Mouse (Mus musculus): ENCODE measurements around the gene Tex101. TPM values are rescaled to one million over a fixed set of nuclear protein-coding genes. Genes with fewer than 3 reads are reported as not detected.

Gene Tex101
- under 1 TPM in 1 of 2 experiments, not detected in 1; 0.36 TPM for polyA plus RNA-seq (2017; shearing (Covaris generic))

DNA sequence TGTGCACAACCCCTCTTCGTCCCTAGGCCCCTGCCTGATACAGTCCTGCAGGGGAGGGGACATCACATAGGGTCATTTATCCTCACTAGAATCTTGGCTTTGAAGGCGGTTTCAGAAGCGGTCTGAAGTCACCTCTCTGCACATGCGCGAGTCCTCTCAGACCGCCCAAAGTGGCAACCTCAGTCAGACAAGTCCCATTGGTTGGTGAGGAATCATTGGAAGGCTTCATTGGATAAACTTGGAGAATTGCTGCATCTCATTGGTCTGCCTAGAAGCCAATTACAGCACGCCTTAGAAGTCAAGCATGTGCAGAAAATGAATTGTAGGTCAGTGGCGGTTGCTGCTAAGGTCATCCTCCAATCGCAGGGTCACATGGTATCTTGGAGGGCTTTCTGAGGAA, at the start of gene Tex101:
Tex101 (minus strand) TSS at position 101 of the 400 bp plus-strand sequence.

DNA sequence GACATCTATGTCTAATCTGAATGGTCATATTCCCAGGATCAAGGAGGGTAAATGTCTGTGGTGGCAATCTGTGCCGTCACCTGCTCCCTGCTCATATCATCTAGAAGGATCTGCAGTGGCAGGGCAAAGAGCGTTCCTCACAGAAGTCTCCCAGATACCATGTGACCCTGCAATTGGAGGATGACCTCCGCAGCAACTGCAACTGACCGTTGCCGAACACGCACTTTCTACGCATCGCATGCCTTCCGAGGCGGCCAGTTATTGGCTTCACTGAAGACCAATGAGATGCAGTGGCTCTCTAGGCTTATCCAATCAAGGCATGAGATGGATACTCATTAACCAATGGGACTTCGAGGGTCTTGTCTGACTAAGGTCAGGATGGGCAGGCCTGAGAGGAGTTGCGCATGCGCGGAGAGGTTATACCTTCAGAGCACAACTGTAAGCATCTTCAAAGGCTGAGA, 32.4 kb upstream of the Tex101 start, which contains the start of gene BC049730:
BC049730 (plus strand) TSS at position 411 of the 461 bp plus-strand sequence.

DNA sequence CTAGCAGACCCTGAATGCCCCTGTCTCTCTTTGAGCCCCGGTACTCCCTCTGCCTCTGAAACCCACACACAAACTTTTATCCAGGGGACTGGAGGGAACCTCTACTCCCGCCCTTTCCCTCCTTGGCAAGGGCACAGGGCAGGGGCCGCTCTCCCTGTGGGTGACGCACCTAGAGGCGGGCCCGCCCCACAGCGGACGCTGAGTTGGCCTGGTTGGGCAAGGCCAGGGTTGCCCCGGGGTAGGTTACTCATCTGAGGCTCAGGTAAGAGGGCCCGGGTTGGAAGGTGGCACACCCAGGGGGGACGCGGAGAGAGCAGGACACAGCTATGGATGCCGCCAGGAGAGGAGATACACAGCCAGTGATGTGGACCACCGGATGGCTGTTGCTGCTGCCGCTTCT, 40.2 kb downstream of the Tex101 start, which contains the start of gene Lypd3:
Lypd3 (plus strand) TSS at position 287 of the 400 bp plus-strand sequence.

Other genes with a start within 250 kb of the Tex101 start
- under 1 TPM in 1 of 2 experiments, not detected in 1; 0.45 TPM for gene Irgc1, start 224.4 kb downstream of the Tex101 start, polyA plus RNA-seq (2017; shearing (Covaris generic))
- 1 to 10 TPM in 1 of 2 experiments, under 1 TPM in 1; 0.65 to 3.3 TPM for gene Plaur, start 214.2 kb downstream of the Tex101 start, polyA plus RNA-seq (2017; shearing (Covaris generic))
- under 1 TPM; 0.42 to 0.82 TPM for gene Cadm4, start 194.7 kb downstream of the Tex101 start, polyA plus RNA-seq (2017; shearing (Covaris generic))
- 1 to 10 TPM; 1.0 to 1.5 TPM for gene Zfp428, start 169.7 kb downstream of the Tex101 start, polyA plus RNA-seq (2017; shearing (Covaris generic))
- gene AC161166.1, start 164.2 kb downstream of the Tex101 start, polyA plus RNA-seq (2017; shearing (Covaris generic)) = 1 to 10 TPM in 1 of 2 experiments, not detected in 1; 1.1 TPM
- gene Irgq, start 146.0 kb downstream of the Tex101 start, polyA plus RNA-seq (2017; shearing (Covaris generic)) = 1 to 10 TPM; 3.9 to 6.5 TPM
- not detected for gene Pinlyp, start 130.6 kb downstream of the Tex101 start, polyA plus RNA-seq (2017; shearing (Covaris generic))
- gene Xrcc1, start 130.4 kb downstream of the Tex101 start, polyA plus RNA-seq (2017; shearing (Covaris generic)) = 10 to 100 TPM; 60.5 to 60.6 TPM
- 10 to 100 TPM; 19.5 to 23.6 TPM for gene Ethe1, start 89.1 kb downstream of the Tex101 start, polyA plus RNA-seq (2017; shearing (Covaris generic))
- gene Zfp575, start 89.0 kb downstream of the Tex101 start, polyA plus RNA-seq (2017; shearing (Covaris generic)) = under 1 TPM; 0.27 to 0.58 TPM
- gene Phldb3, start 65.9 kb downstream of the Tex101 start, polyA plus RNA-seq (2017; shearing (Covaris generic)) = 1 to 10 TPM in 1 of 2 experiments, under 1 TPM in 1; 0.71 to 1.9 TPM
- 1 to 10 TPM in 1 of 2 experiments, under 1 TPM in 1; 0.19 to 1.1 TPM for gene Lypd3, start 40.1 kb downstream of the Tex101 start, polyA plus RNA-seq (2017; shearing (Covaris generic))
- gene BC049730, start 32.6 kb upstream of the Tex101 start, polyA plus RNA-seq (2017; shearing (Covaris generic)) = under 1 TPM; 0.13 to 0.31 TPM
- gene Gm4763, start 50.2 kb upstream of the Tex101 start, polyA plus RNA-seq (2017; shearing (Covaris generic)) = 1 to 10 TPM in 1 of 2 experiments, not detected in 1; 2.5 TPM
- under 1 TPM; 0.33 to 0.34 TPM for gene Cd177, start 83.6 kb upstream of the Tex101 start, polyA plus RNA-seq (2017; shearing (Covaris generic))
- 1 to 10 TPM in 1 of 2 experiments, under 1 TPM in 1; 0.82 to 1.6 TPM for gene Ceacam10, start 100.5 kb upstream of the Tex101 start, polyA plus RNA-seq (2017; shearing (Covaris generic))
- gene Gm9844, start 185.5 kb upstream of the Tex101 start, polyA plus RNA-seq (2017; shearing (Covaris generic)) = 10 to 100 TPM; 35.8 to 42.4 TPM
- gene Lypd4, start 193.3 kb upstream of the Tex101 start, polyA plus RNA-seq (2017; shearing (Covaris generic)) = not detected
- gene Dmrtc2, start 193.4 kb upstream of the Tex101 start, polyA plus RNA-seq (2017; shearing (Covaris generic)) = under 1 TPM in 1 of 2 experiments, not detected in 1; 0.23 TPM
- gene Rps19, start 207.7 kb upstream of the Tex101 start, polyA plus RNA-seq (2017; shearing (Covaris generic)) = 1,000 to 10,000 TPM; 3,658 to 5,329 TPM
- gene Cd79a, start 220.7 kb upstream of the Tex101 start, polyA plus RNA-seq (2017; shearing (Covaris generic)) = 10 to 100 TPM; 20.1 to 49.7 TPM
- 1,000 to 10,000 TPM; 1,361 to 1,690 TPM for gene Arhgef1, start 226.2 kb upstream of the Tex101 start, polyA plus RNA-seq (2017; shearing (Covaris generic))